Mouse (Mus musculus) hindbrain, embryonic 11.5 days (tissue): Measurements from ENCODE around the gene Lrrc29. TPM values are rescaled to one million over a fixed set of nuclear protein-coding genes. Genes with fewer than 3 reads are reported as not detected.
"Not testable (repeated sequence)": the region's sequence is repeated elsewhere in the genome, so short reads cannot be mapped to it uniquely, and the experiment has no call there.

Experiments used
- ATAC-seq: fragments of 200-750 bp; cut with Nextera tagmentation; 2 replicates; pipeline ENCODE4 v1.8.0; 2017; ENCODE audit warnings: mild to moderate bottlenecking, moderate TSS enrichment, moderate library complexity; ENCODE audit not compliant: low FRiP score
- DNase-seq: peaks from one replicate; pipeline ENCODE4 v3.0.0-alpha.2; 2015; ENCODE audit warnings: low spot score
- H3K27ac ChIP-seq: fragments of 300-500 bp; sonication (generic); 2 replicates; pipeline ENCODE4 v1.5.1; 2014; ENCODE audit warnings: mild to moderate bottlenecking, low read depth, low read length
- H3K27me3 ChIP-seq: fragments of 300-500 bp; sonication (generic); 2 replicates; pipeline ENCODE4 v1.6.1; 2014; ENCODE audit warnings: mild to moderate bottlenecking, low read length, moderate library complexity, mixed read lengths; ENCODE audit not compliant: control insufficient read depth, insufficient read depth
- H3K36me3 ChIP-seq: fragments of 300-500 bp; sonication (generic); 2 replicates; pipeline ENCODE4 v1.6.1; 2014; ENCODE audit warnings: mild to moderate bottlenecking, low read length, moderate library complexity, mixed read lengths; ENCODE audit not compliant: control insufficient read depth, insufficient read depth
- H3K4me1 ChIP-seq: fragments of 300-500 bp; sonication (generic); replicated peaks from 2 replicates; pipeline ENCODE4 v1.6.1; 2014; ENCODE audit warnings: low read length, mixed read lengths; ENCODE audit not compliant: control insufficient read depth, insufficient read depth
- H3K4me2 ChIP-seq: fragments of 300-500 bp; sonication (generic); replicated peaks from 2 replicates; pipeline ENCODE4 v1.6.1; 2014; ENCODE audit warnings: mild to moderate bottlenecking, low read depth, low read length
- H3K4me3 ChIP-seq: fragments of 300-500 bp; sonication (generic); 2 replicates; pipeline ENCODE4 v1.5.1; 2014; ENCODE audit warnings: low read depth, low read length
- H3K9ac ChIP-seq: fragments of 300-500 bp; sonication (generic); 2 replicates; pipeline ENCODE4 v1.6.1; 2014; ENCODE audit warnings: low read depth, low read length
- H3K9me3 ChIP-seq: fragments of 300-500 bp; sonication (generic); 2 replicates; pipeline ENCODE4 v1.6.1; 2016; ENCODE audit warnings: low read length; ENCODE audit not compliant: control insufficient read depth
- WGBS: fragments of 180-500 bp; shearing (Covaris S2); extraction: QIAGEN DNeasy Blood & Tissue Kit; methylation state at CpG from one replicate; pipeline ENCODE4 v1.1.7; 2014; 5-methylcytosine and 5-hydroxymethylcytosine counted together
- polyA plus RNA-seq: library from polyadenylated mRNA; unstranded; fragments of >200 nt; fragmentation: Nextera tagmentation; extraction: Ambion mirVana; gene quantifications from 2 replicates; pipeline ENCODE4 v1.2.1, GENCODE M21; 2014

Lrrc29 gene
- polyA plus RNA-seq, 1 experiment from 2014 or later = 1.2 TPM

- not testable (repeated sequence) for H3K4me3 ChIP-seq, H3K9me3 ChIP-seq, ATAC-seq, H3K36me3 ChIP-seq, H3K4me2 ChIP-seq, H3K9ac ChIP-seq, H3K27ac ChIP-seq, DNase-seq
- Histone ChIP-seq H3K4me1 (peaks cover 16% of the 10 kb centered on the region; the same call in 1 of the 2 replicates), H3K27me3 (peaks cover 11% of the 10 kb centered on the region)
- WGBS = 74% methylated on average over 3 of the region's 3 CpGs
Observed at GRCm38 (mm10) chr8:105291802-105292201, 34.3 kb downstream of the Lrrc29 start.

DNA sequence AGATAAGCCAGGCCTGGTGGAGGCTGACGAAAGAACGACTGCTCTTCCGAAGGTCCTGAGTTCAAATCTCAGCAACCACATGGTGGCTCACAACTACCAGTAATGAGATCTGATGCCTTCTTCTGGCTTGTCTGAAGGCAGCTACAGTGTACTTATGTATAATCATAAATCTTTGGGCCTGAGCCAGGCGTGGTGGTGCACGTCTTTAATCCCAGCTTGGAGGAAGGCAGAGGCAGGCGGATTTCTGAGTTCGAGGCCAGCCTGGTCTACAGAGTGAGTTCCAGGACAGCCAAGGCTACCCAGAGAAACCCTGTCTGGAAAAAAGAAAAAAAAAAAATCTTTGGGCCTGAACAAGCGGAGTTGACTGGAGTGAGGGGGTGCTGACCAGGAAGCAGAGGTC is 34.7 kb downstream of the Lrrc29 start:
- H3K4me2 ChIP-seq, H3K27ac ChIP-seq, H3K4me3 ChIP-seq, ATAC-seq, H3K9me3 ChIP-seq, H3K36me3 ChIP-seq, DNase-seq, H3K9ac ChIP-seq: not testable (repeated sequence)
- Histone ChIP-seq H3K4me1 (peaks cover 16% of the 10 kb centered on the region; the same call in 1 of the 2 replicates), H3K27me3 (peaks cover 11% of the 10 kb centered on the region)
- WGBS = 88% methylated on average over 8 of the region's 8 CpGs

GRCm38 (mm10) chr8:105290554-105291314 is 35.3 kb downstream of the Lrrc29 start:
- Histone ChIP-seq H3K27me3 (peaks cover 11% of the 10 kb centered on the region), H3K9ac (peak overlapping the region; percentile 23; the same call in 1 of the 2 replicates), H3K4me3 (peak overlapping the region; percentile 51), H3K4me2 (peak overlapping the region; percentile 72), H3K27ac (no peak overlapping the region), H3K4me1 (peaks cover 16% of the 10 kb centered on the region; the same call in 1 of the 2 replicates), H3K36me3 (no peaks in the 10 kb centered on the region), H3K9me3 (no peaks in the 10 kb centered on the region)
- 4% methylated on average over 31 of the region's 31 CpGs for WGBS
- DNase-seq (peak; percentile 95), ATAC-seq (no peak)

GRCm38 (mm10) chr8:105289805-105290460 is 36.1 kb downstream of the Lrrc29 start, which contains the start of gene 4931428F04Rik:
Gene 4931428F04Rik, minus strand, starts transcription at chr8:105289864.
- ATAC-seq = peak; percentile 38
- Histone ChIP-seq H3K4me3 (peak within 1 kb of the TSS; percentile 51), H3K9ac (peak within 1 kb of the TSS; percentile 69), H3K9me3 (no peaks in the 10 kb centered on the region), H3K4me2 (peak within 1 kb of the TSS; percentile 72), H3K36me3 (no peaks in the 10 kb centered on the region), H3K27me3 (peaks cover 11% of the 10 kb centered on the region), H3K27ac (peak within 1 kb of the TSS; percentile 89), H3K4me1 (peaks cover 16% of the 10 kb centered on the region; the same call in 1 of the 2 replicates)
- peak; percentile 73 for DNase-seq
- WGBS = 2% methylated on average over 43 of the region's 43 CpGs

GRCm38 (mm10) chr8:105288958-105289732 is 36.9 kb downstream of the Lrrc29 start:
- H3K36me3 ChIP-seq = no peaks in the 10 kb centered on the region
- peak overlapping the region; percentile 72 for H3K4me2 ChIP-seq
- H3K4me3 ChIP-seq = peak overlapping the region; percentile 51
- peak overlapping the region; percentile 69 for H3K9ac ChIP-seq
- H3K9me3 ChIP-seq = no peaks in the 10 kb centered on the region
- H3K27ac ChIP-seq = peak overlapping the region; percentile 89
- peak; percentile 97 for ATAC-seq
- under 1% methylated on average over 53 of the region's 53 CpGs for WGBS
- peaks cover 11% of the 10 kb centered on the region for H3K27me3 ChIP-seq
- DNase-seq = peak; percentile 99
- peaks cover 16% of the 10 kb centered on the region; the same call in 1 of the 2 replicates for H3K4me1 ChIP-seq

DNA sequence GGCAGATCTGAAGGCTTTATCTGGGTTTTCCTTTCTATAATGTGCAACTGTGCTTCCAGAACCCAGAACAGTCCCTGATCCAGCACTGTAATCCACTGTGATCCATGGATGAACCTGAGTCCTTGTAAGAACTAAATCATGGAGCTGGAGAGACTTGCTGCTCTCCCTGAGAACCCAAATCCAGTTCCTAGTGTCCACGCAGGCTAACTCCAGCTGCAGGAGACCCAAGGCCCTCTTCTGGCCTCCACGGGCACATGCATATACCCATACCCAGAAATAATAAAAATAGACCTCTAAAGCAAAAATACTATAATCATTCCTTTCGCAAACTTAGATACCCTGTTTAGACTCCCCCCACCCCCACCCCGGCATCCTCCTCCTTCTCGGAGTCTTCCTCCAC is 37.8 kb downstream of the Lrrc29 start:
- DNase-seq (no peak), ATAC-seq (no peak)
- Histone ChIP-seq H3K27ac (no peak overlapping the region), H3K4me2 (peak overlapping the region; percentile 72), H3K9me3 (no peaks in the 10 kb centered on the region), H3K4me3 (peak overlapping the region; percentile 51), H3K27me3 (peaks cover 11% of the 10 kb centered on the region), H3K4me1 (peaks cover 16% of the 10 kb centered on the region; the same call in 1 of the 2 replicates), H3K36me3 (peaks cover 1% of the 10 kb centered on the region; the same call in 1 of the 2 replicates), H3K9ac (peak overlapping the region; percentile 41)
- WGBS = 77% methylated on average over 5 of the region's 5 CpGs

- Histone ChIP-seq H3K27me3 (peaks cover 11% of the 10 kb centered on the region), H3K9ac (no peak overlapping the region), H3K4me2 (no peak overlapping the region), H3K4me3 (no peak overlapping the region), H3K9me3 (no peaks in the 10 kb centered on the region), H3K36me3 (peaks cover 2% of the 10 kb centered on the region; the same call in 1 of the 2 replicates), H3K27ac (no peak overlapping the region), H3K4me1 (peaks cover 16% of the 10 kb centered on the region; the same call in 1 of the 2 replicates)
- WGBS = 90% methylated on average over 4 of the region's 4 CpGs
- DNase-seq (no peak), ATAC-seq (no peak)
Observed at GRCm38 (mm10) chr8:105286907-105287306, 39.2 kb downstream of the Lrrc29 start.

- Histone ChIP-seq H3K4me2 (no peak overlapping the region), H3K4me1 (peaks cover 15% of the 10 kb centered on the region; the same call in 1 of the 2 replicates), H3K4me3 (no peak overlapping the region), H3K27ac (no peak overlapping the region), H3K36me3 (peaks cover 2% of the 10 kb centered on the region; the same call in 1 of the 2 replicates), H3K9ac (no peak overlapping the region), H3K9me3 (no peaks in the 10 kb centered on the region), H3K27me3 (peaks cover 8% of the 10 kb centered on the region)
- ATAC-seq (no peak), DNase-seq (no peak)
- WGBS = 33% methylated on average over 12 of the region's 12 CpGs
Observed at GRCm38 (mm10) chr8:105285514-105285913, 40.6 kb downstream of the Lrrc29 start.
